Mouse (Mus musculus): ENCODE measurements around the gene Nmnat2.

- no peak for TF ChIP-seq CTCF (IDR thresholded peaks at IDR 0.05; ENCODE audit: low read depth, low read length)
- TF ChIP-seq POLR2A (IDR thresholded peaks at IDR 0.05; ENCODE audit: extremely low read depth, insufficient read depth, low read length), result no peak
These were observed 39.0 kb upstream of the Nmnat2 start for GRCm38 (mm10) chr1:152915766-152916165.

Data from liver, adult 2 months (tissue).